Mouse (Mus musculus): ENCODE measurements at regions not wholly inside any gene's neighbourhood (a gene's known extent, or its start where the extent isn't known, plus 50 kb on each side); places are given as distances from the start of the nearest gene placed in this dataset.

- Histone ChIP-seq H3K27me3 (ENCODE audit: control insufficient read depth, insufficient read depth, insufficient read length) (no peaks in the 10 kb centered on the region), H3K4me3 (ENCODE audit: insufficient read depth, poor library complexity, severe bottlenecking) (no peak overlapping the region), H3K36me3 (ENCODE audit: control insufficient read depth, insufficient read depth) (no peaks in the 10 kb centered on the region), H3K79me3 (ENCODE audit: low read depth) (no peaks in the 10 kb centered on the region), H3ac (ENCODE audit: control insufficient read depth, insufficient read length, low read depth) (no peak overlapping the region), H3K79me2 (ENCODE audit: control insufficient read depth, insufficient read depth) (no peaks in the 10 kb centered on the region)
- TF ChIP-seq CEBPB (IDR thresholded peaks at IDR 0.05; ENCODE audit: low read depth) (no peak), MYOD1 (IDR thresholded peaks at IDR 0.05; ENCODE audit: control insufficient read depth, insufficient read length, low read depth) (no peak), MYOG (IDR thresholded peaks at IDR 0.05; ENCODE audit: control insufficient read depth, extremely low read depth, insufficient read length) (no peak), CTCF (IDR thresholded peaks at IDR 0.05; ENCODE audit: control insufficient read depth, insufficient read depth, insufficient read length) (no peak), FOSL1 (IDR thresholded peaks at IDR 0.05; ENCODE audit: insufficient read depth, low read length, poor library complexity, severe bottlenecking) (no peak), USF1 (IDR thresholded peaks at IDR 0.05; ENCODE audit: low read depth) (no peak), MAX (IDR thresholded peaks at IDR 0.05) (no peak)
Observed at GRCm38 (mm10) chr6:140895441-140895840, 166.4 kb downstream of the Gm11077 start.

- H3K79me3 ChIP-seq (ENCODE audit: low read depth), result no peaks in the 10 kb centered on the region
- no peak overlapping the region for H3K4me3 ChIP-seq (ENCODE audit: insufficient read depth, poor library complexity, severe bottlenecking)
- no peaks in the 10 kb centered on the region for H3K79me2 ChIP-seq (ENCODE audit: control insufficient read depth, insufficient read depth)
- no peak overlapping the region for H3ac ChIP-seq (ENCODE audit: control insufficient read depth, insufficient read length, low read depth)
- no peak for TF ChIP-seq MYOG (IDR thresholded peaks at IDR 0.05; ENCODE audit: control insufficient read depth, extremely low read depth, insufficient read length)
- no peak for TF ChIP-seq MYOD1 (IDR thresholded peaks at IDR 0.05; ENCODE audit: control insufficient read depth, insufficient read length, low read depth)
- TF ChIP-seq MAX (IDR thresholded peaks at IDR 0.05), result no peak
- no peak for TF ChIP-seq USF1 (IDR thresholded peaks at IDR 0.05; ENCODE audit: low read depth)
- TF ChIP-seq FOSL1 (IDR thresholded peaks at IDR 0.05; ENCODE audit: insufficient read depth, low read length, poor library complexity, severe bottlenecking), result no peak
- no peak for TF ChIP-seq CEBPB (IDR thresholded peaks at IDR 0.05; ENCODE audit: low read depth)
- H3K36me3 ChIP-seq (ENCODE audit: control insufficient read depth, insufficient read depth), result no peaks in the 10 kb centered on the region
- no peaks in the 10 kb centered on the region for H3K27me3 ChIP-seq (ENCODE audit: control insufficient read depth, insufficient read depth, insufficient read length)
Observed at GRCm38 (mm10) chr6:140897111-140897510, 168.0 kb downstream of the Gm11077 start.

- Histone ChIP-seq H3K4me3 (ENCODE audit: insufficient read depth, poor library complexity, severe bottlenecking) (no peak overlapping the region), H3K79me3 (ENCODE audit: low read depth) (no peaks in the 10 kb centered on the region), H3K27me3 (ENCODE audit: control insufficient read depth, insufficient read depth, insufficient read length) (no peaks in the 10 kb centered on the region), H3K36me3 (ENCODE audit: control insufficient read depth, insufficient read depth) (no peaks in the 10 kb centered on the region), H3ac (ENCODE audit: control insufficient read depth, insufficient read length, low read depth) (no peak overlapping the region), H3K79me2 (ENCODE audit: control insufficient read depth, insufficient read depth) (no peaks in the 10 kb centered on the region)
- TF ChIP-seq USF1 (IDR thresholded peaks at IDR 0.05; ENCODE audit: low read depth), result no peak
- TF ChIP-seq CEBPB (IDR thresholded peaks at IDR 0.05; ENCODE audit: low read depth), result no peak
- TF ChIP-seq MAX (IDR thresholded peaks at IDR 0.05), result no peak
- TF ChIP-seq FOSL1 (IDR thresholded peaks at IDR 0.05; ENCODE audit: insufficient read depth, low read length, poor library complexity, severe bottlenecking), result no peak
- no peak for TF ChIP-seq MYOD1 (IDR thresholded peaks at IDR 0.05; ENCODE audit: control insufficient read depth, insufficient read length, low read depth)
- TF ChIP-seq CTCF (IDR thresholded peaks at IDR 0.05; ENCODE audit: control insufficient read depth, insufficient read depth, insufficient read length), result no peak
- no peak for TF ChIP-seq MYOG (IDR thresholded peaks at IDR 0.05; ENCODE audit: control insufficient read depth, extremely low read depth, insufficient read length)
Observed at GRCm38 (mm10) chr6:140924319-140924981, 195.4 kb downstream of the Gm11077 start.

GRCm38 (mm10) chr6:140927616-140928015 is 198.5 kb downstream of the Gm11077 start:
- Histone ChIP-seq H3K36me3 (ENCODE audit: control insufficient read depth, insufficient read depth) (no peaks in the 10 kb centered on the region), H3K79me3 (ENCODE audit: low read depth) (no peaks in the 10 kb centered on the region), H3K4me3 (ENCODE audit: insufficient read depth, poor library complexity, severe bottlenecking) (no peak overlapping the region), H3K27me3 (ENCODE audit: control insufficient read depth, insufficient read depth, insufficient read length) (no peaks in the 10 kb centered on the region), H3K79me2 (ENCODE audit: control insufficient read depth, insufficient read depth) (no peaks in the 10 kb centered on the region), H3ac (ENCODE audit: control insufficient read depth, insufficient read length, low read depth) (no peak overlapping the region)
- no peak for TF ChIP-seq CTCF (IDR thresholded peaks at IDR 0.05; ENCODE audit: control insufficient read depth, insufficient read depth, insufficient read length)
- TF ChIP-seq CEBPB (IDR thresholded peaks at IDR 0.05; ENCODE audit: low read depth), result no peak
- no peak for TF ChIP-seq MYOG (IDR thresholded peaks at IDR 0.05; ENCODE audit: control insufficient read depth, extremely low read depth, insufficient read length)
- no peak for TF ChIP-seq USF1 (IDR thresholded peaks at IDR 0.05; ENCODE audit: low read depth)
- no peak for TF ChIP-seq MYOD1 (IDR thresholded peaks at IDR 0.05; ENCODE audit: control insufficient read depth, insufficient read length, low read depth)
- no peak for TF ChIP-seq FOSL1 (IDR thresholded peaks at IDR 0.05; ENCODE audit: insufficient read depth, low read length, poor library complexity, severe bottlenecking)
- no peak for TF ChIP-seq MAX (IDR thresholded peaks at IDR 0.05)

- no peaks in the 10 kb centered on the region for H3K79me2 ChIP-seq (ENCODE audit: control insufficient read depth, insufficient read depth)
- TF ChIP-seq CEBPB (IDR thresholded peaks at IDR 0.05; ENCODE audit: low read depth) (no peak), MAX (IDR thresholded peaks at IDR 0.05) (no peak), CTCF (IDR thresholded peaks at IDR 0.05; ENCODE audit: control insufficient read depth, insufficient read depth, insufficient read length) (no peak), FOSL1 (IDR thresholded peaks at IDR 0.05; ENCODE audit: insufficient read depth, low read length, poor library complexity, severe bottlenecking) (no peak), MYOD1 (IDR thresholded peaks at IDR 0.05; ENCODE audit: control insufficient read depth, insufficient read length, low read depth) (no peak), USF1 (IDR thresholded peaks at IDR 0.05; ENCODE audit: low read depth) (no peak), MYOG (IDR thresholded peaks at IDR 0.05; ENCODE audit: control insufficient read depth, extremely low read depth, insufficient read length) (no peak)
Observed at GRCm38 (mm10) chr6:140934286-140934685, 205.2 kb downstream of the Gm11077 start.

More at GRCm38 (mm10) chr6:140934286-140934685, 205.2 kb downstream of the Gm11077 start:
- Histone ChIP-seq H3K4me3 (ENCODE audit: insufficient read depth, poor library complexity, severe bottlenecking) (no peak overlapping the region), H3ac (ENCODE audit: control insufficient read depth, insufficient read length, low read depth) (no peak overlapping the region), H3K36me3 (ENCODE audit: control insufficient read depth, insufficient read depth) (no peaks in the 10 kb centered on the region), H3K79me3 (ENCODE audit: low read depth) (no peaks in the 10 kb centered on the region), H3K27me3 (ENCODE audit: control insufficient read depth, insufficient read depth, insufficient read length) (no peaks in the 10 kb centered on the region)

Data from C2C12 (cell line).